Mouse (Mus musculus): ENCODE measurements around the gene Tdrd5. TPM values are rescaled to one million over a fixed set of nuclear protein-coding genes. Genes with fewer than 3 reads are reported as not detected.

Tdrd5 gene
- polyA plus RNA-seq, 1 experiment = not detected

GRCm38 (mm10) chr1:156231122-156231521 is 72.3 kb downstream of the Tdrd5 start:
- H3K4me3 ChIP-seq (ENCODE audit: insufficient read depth, low read depth, low read length) = no peak overlapping the region
- 89% methylated on average over 6 of the region's 6 CpGs for WGBS
- no peaks in the 10 kb centered on the region for H3K4me1 ChIP-seq (ENCODE audit: control insufficient read depth, insufficient read depth, low read length)
- TF ChIP-seq CTCF (IDR thresholded peaks at IDR 0.05; ENCODE audit: insufficient read depth, low read depth, low read length) (no peak), POLR2A (IDR thresholded peaks at IDR 0.05; ENCODE audit: insufficient read depth, low read depth, low read length) (no peak)
- no peak overlapping the region for H3K27ac ChIP-seq (ENCODE audit: insufficient read depth, low read depth, low read length)

GRCm38 (mm10) chr1:156230339-156231089 is 73.0 kb downstream of the Tdrd5 start:
- no peak overlapping the region for H3K4me3 ChIP-seq (ENCODE audit: insufficient read depth, low read depth, low read length)
- no peak overlapping the region for H3K27ac ChIP-seq (ENCODE audit: insufficient read depth, low read depth, low read length)
- WGBS = 40% methylated on average over 9 of the region's 9 CpGs
- H3K4me1 ChIP-seq (ENCODE audit: control insufficient read depth, insufficient read depth, low read length) = no peaks in the 10 kb centered on the region
- TF ChIP-seq POLR2A (IDR thresholded peaks at IDR 0.05; ENCODE audit: insufficient read depth, low read depth, low read length) = no peak
- TF ChIP-seq CTCF (IDR thresholded peaks at IDR 0.05; ENCODE audit: insufficient read depth, low read depth, low read length) = no peak

GRCm38 (mm10) chr1:156229448-156229847 is 74.0 kb downstream of the Tdrd5 start:
- TF ChIP-seq POLR2A (IDR thresholded peaks at IDR 0.05; ENCODE audit: insufficient read depth, low read depth, low read length) (no peak), CTCF (IDR thresholded peaks at IDR 0.05; ENCODE audit: insufficient read depth, low read depth, low read length) (peak; percentile 65)
- no peaks in the 10 kb centered on the region for H3K4me1 ChIP-seq (ENCODE audit: control insufficient read depth, insufficient read depth, low read length)
- no peak overlapping the region for H3K4me3 ChIP-seq (ENCODE audit: insufficient read depth, low read depth, low read length)
- H3K27ac ChIP-seq (ENCODE audit: insufficient read depth, low read depth, low read length) = no peak overlapping the region
- WGBS = 28% methylated on average over 7 of the region's 7 CpGs

- H3K4me3 ChIP-seq (ENCODE audit: insufficient read depth, low read depth, low read length) = no peak overlapping the region
- WGBS = 84% methylated on average over 4 of the region's 4 CpGs
- TF ChIP-seq CTCF (IDR thresholded peaks at IDR 0.05; ENCODE audit: insufficient read depth, low read depth, low read length) (no peak), POLR2A (IDR thresholded peaks at IDR 0.05; ENCODE audit: insufficient read depth, low read depth, low read length) (no peak)
- no peaks in the 10 kb centered on the region for H3K4me1 ChIP-seq (ENCODE audit: control insufficient read depth, insufficient read depth, low read length)
- no peak overlapping the region for H3K27ac ChIP-seq (ENCODE audit: insufficient read depth, low read depth, low read length)
These were observed 74.7 kb downstream of the Tdrd5 start for GRCm38 (mm10) chr1:156228728-156229127.

GRCm38 (mm10) chr1:156226903-156227302 is 76.6 kb downstream of the Tdrd5 start:
- TF ChIP-seq CTCF (IDR thresholded peaks at IDR 0.05; ENCODE audit: insufficient read depth, low read depth, low read length) (no peak), POLR2A (IDR thresholded peaks at IDR 0.05; ENCODE audit: insufficient read depth, low read depth, low read length) (no peak)
- no peak overlapping the region for H3K4me3 ChIP-seq (ENCODE audit: insufficient read depth, low read depth, low read length)
- no peak overlapping the region for H3K27ac ChIP-seq (ENCODE audit: insufficient read depth, low read depth, low read length)
- WGBS = 91% methylated on average over 5 of the region's 5 CpGs
- H3K4me1 ChIP-seq (ENCODE audit: control insufficient read depth, insufficient read depth, low read length) = no peaks in the 10 kb centered on the region

GRCm38 (mm10) chr1:156222205-156223000 is 81.1 kb downstream of the Tdrd5 start:
- 71% methylated on average over 13 of the region's 13 CpGs for WGBS
- H3K4me3 ChIP-seq (ENCODE audit: insufficient read depth, low read depth, low read length) = no peak overlapping the region
- no peak for TF ChIP-seq POLR2A (IDR thresholded peaks at IDR 0.05; ENCODE audit: insufficient read depth, low read depth, low read length)
- TF ChIP-seq CTCF (IDR thresholded peaks at IDR 0.05; ENCODE audit: insufficient read depth, low read depth, low read length) = no peak
- no peak overlapping the region for H3K27ac ChIP-seq (ENCODE audit: insufficient read depth, low read depth, low read length)
- H3K4me1 ChIP-seq (ENCODE audit: control insufficient read depth, insufficient read depth, low read length) = no peaks in the 10 kb centered on the region

GRCm38 (mm10) chr1:156221327-156221726 is 82.1 kb downstream of the Tdrd5 start:
- no peak for TF ChIP-seq POLR2A (IDR thresholded peaks at IDR 0.05; ENCODE audit: insufficient read depth, low read depth, low read length)
- no peak for TF ChIP-seq CTCF (IDR thresholded peaks at IDR 0.05; ENCODE audit: insufficient read depth, low read depth, low read length)
- Histone ChIP-seq H3K4me1 (ENCODE audit: control insufficient read depth, insufficient read depth, low read length) (no peaks in the 10 kb centered on the region), H3K4me3 (ENCODE audit: insufficient read depth, low read depth, low read length) (no peak overlapping the region), H3K27ac (ENCODE audit: insufficient read depth, low read depth, low read length) (no peak overlapping the region)
- 84% methylated on average over 2 of the region's 2 CpGs for WGBS

GRCm38 (mm10) chr1:156218573-156218972 is 84.9 kb downstream of the Tdrd5 start:
- H3K27ac ChIP-seq (ENCODE audit: insufficient read depth, low read depth, low read length) = no peak overlapping the region
- no peak overlapping the region for H3K4me3 ChIP-seq (ENCODE audit: insufficient read depth, low read depth, low read length)
- WGBS = 94% methylated on average over 2 of the region's 2 CpGs
- TF ChIP-seq POLR2A (IDR thresholded peaks at IDR 0.05; ENCODE audit: insufficient read depth, low read depth, low read length) = no peak
- TF ChIP-seq CTCF (IDR thresholded peaks at IDR 0.05; ENCODE audit: insufficient read depth, low read depth, low read length) = no peak
- no peaks in the 10 kb centered on the region for H3K4me1 ChIP-seq (ENCODE audit: control insufficient read depth, insufficient read depth, low read length)

- no peaks in the 10 kb centered on the region for H3K4me1 ChIP-seq (ENCODE audit: control insufficient read depth, insufficient read depth, low read length)
- 74% methylated on average over 8 of the region's 8 CpGs for WGBS
- no peak for TF ChIP-seq CTCF (IDR thresholded peaks at IDR 0.05; ENCODE audit: insufficient read depth, low read depth, low read length)
- no peak for TF ChIP-seq POLR2A (IDR thresholded peaks at IDR 0.05; ENCODE audit: insufficient read depth, low read depth, low read length)
- no peak overlapping the region for H3K4me3 ChIP-seq (ENCODE audit: insufficient read depth, low read depth, low read length)
- no peak overlapping the region for H3K27ac ChIP-seq (ENCODE audit: insufficient read depth, low read depth, low read length)
These were observed 85.5 kb downstream of the Tdrd5 start for GRCm38 (mm10) chr1:156217941-156218340.
